Mouse (Mus musculus) embryo, embryonic 10.5 days (tissue): ENCODE measurements around the gene Tango2.

Source experiments
- DNase-seq: peaks from one replicate; pipeline ENCODE4 v3.0.0-alpha.2; 2015; ENCODE audit warnings: low spot score

The Tango2 gene

DNA sequence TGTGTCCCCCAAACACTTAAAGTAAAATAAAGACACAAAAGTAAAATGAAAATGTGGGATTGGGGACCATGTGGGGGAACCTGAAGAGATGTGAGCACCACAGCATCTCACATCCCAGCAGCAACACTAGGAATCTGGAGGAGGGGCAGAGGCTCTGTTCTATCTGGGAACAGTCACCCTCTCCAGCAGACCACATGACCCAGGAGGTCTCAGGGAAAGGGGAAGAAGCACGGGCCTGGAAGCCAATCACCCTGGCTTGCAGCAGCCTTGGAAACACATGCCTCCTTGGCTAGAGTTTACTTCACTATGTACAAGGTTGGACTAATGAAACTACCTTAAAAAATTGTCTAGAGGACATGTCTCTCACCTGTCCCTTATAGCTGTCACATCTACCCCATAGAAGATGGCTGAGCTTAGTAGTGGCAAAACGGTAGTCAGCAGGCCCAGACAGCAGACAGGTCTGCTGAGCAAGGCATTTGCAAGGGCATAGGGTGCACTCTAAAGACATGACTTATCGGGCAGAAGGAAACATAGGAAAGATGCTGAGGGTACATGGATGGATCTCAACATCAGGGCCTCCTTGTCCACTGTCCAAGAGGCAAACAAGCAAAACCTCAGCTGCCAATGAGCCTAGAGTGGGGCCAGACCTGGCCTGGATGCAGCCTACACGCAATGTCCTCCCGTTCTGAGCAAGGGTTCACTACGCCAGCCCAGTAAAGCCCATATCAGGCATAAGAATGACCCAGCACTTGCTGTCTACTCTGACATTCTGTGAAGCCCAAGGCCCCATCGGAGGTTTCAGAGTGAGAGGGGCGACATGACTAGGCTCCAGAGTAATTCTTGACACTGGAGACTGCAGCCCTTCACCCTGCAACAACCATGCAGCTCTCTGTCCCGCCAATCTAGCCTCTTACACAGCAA lies 5.0 kb downstream of the Tango2 start:
- DNase-seq = no peak

- DNase-seq = no peak
These were observed 5.8 kb downstream of the Tango2 start for GRCm38 (mm10) chr16:18342076-18342475.

DNA sequence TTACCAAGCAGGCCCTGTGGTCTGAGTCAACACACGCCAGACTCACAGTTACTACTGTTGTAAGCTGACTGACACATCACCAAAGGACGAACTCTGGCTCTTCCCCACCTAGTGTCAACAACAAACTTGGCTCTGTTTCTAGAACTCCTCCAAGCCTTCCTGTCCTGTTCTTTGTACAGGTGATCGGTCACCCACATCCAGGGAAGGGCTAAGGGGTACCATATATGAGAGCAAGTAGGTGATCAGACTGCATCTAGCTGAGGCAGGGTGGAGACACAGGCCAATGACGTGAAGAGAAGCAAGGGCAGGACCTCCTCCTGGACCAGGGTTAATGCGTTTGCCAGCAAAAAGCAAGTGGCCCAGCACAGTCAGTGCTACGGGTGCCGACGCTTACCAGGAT lies 6.3 kb downstream of the Tango2 start:
- no peak for DNase-seq

DNA sequence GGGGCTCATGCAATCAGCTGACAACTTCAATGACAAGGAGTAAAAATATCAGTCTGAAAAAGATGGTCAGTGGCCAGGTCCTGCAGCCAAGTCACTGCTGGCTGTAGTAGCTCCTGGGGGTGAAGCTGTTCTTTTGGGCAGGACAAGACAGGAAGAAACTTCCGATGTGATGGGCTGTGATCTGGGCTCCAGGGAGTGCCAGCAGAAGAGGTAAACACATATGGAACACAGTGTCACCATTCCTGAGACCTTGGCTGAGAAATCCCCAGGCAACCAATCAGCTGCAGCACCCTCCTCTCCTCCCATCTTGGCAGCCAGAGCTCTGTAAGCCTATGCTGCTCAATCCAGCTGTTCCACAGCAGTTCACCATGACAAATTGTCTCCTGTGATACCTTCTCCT lies 8.0 kb downstream of the Tango2 start:
- no peak for DNase-seq

- no peak for DNase-seq
These were observed 10.6 kb downstream of the Tango2 start for GRCm38 (mm10) chr16:18337261-18337660.

DNA sequence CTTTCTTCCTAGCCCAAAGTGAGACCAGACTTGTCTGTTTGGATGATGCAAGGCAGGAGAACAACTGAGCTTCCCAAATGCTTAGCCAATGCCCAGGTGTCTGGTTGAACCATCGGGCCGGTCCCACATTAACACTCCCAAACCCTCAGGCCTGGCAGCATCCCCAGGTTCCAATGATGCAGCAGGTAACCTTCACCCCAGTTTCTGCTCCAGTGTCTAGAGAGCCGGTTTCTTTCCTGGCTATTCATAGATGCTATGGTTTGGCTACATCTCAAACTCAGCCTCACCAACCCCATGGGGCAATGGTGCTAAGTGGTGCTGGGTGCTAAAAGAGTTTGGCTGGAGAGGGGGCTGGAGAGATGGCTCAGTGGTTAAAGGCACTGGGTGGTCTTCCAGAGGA lies 11.9 kb downstream of the Tango2 start:
- no peak for DNase-seq

- DNase-seq = no peak
These were observed 13.9 kb downstream of the Tango2 start for GRCm38 (mm10) chr16:18333976-18334375.

DNA sequence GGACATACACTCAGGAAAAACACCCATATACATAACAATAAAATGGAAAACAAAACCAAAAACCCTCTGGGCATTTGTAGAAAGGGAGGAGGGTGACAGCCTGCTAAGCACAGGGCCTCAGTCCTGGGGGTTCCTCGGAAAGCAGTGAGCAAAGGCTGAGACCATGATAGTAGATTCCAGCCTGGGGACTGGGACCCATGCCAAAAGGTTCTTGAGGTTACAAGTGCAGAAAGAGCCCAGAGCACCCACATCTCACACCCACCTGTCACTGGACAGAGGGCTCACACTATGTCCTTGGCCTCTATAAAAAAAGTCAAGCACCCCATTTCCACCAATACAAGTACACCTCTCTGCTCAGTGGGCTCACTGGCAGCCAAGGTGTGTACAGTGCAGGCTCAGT lies 19.4 kb downstream of the Tango2 start:
- no peak for DNase-seq

DNA sequence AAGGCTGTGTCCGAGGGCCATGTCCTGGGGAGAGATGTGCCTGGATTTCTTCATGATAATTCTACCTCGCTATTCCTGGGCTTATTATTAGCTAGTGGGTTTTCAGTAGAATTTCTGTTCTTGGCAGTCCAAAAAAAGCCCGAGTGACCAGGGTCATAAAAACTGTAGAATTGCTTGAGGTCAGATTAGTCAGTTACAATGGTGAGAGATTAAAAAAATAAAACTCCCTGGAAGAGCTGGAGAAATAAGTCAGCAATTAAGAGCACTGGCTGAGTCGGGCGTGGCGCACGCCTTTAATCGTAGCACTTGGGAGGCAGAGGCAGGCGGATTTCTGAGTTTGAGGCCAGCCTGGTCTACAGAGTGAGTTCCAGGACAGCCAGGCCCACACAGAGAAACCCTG lies 20.0 kb downstream of the Tango2 start:
- DNase-seq = no peak

DNA sequence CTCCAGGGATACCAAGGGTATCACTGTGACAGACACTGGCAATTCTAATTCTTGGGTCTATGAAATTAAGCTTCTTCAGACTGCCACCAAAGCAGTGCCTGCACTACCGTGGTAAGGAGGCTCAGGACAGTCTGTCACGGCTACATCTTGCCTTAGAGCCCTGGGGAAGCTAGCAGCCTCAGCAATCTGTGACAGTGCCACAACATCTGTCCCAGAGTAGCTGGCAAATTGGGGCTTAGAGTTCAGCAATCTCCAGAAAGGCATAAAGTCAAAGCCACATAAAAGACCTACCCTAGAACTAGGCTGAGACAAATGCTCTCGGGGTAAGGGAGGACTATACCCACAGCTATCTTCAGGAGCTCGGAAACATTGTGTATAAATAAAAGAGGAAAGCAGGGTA lies 22.2 kb downstream of the Tango2 start:
- no peak for DNase-seq

GRCm38 (mm10) chr16:18324031-18324430 lies 23.9 kb downstream of the Tango2 start:
- DNase-seq = no peak

DNA sequence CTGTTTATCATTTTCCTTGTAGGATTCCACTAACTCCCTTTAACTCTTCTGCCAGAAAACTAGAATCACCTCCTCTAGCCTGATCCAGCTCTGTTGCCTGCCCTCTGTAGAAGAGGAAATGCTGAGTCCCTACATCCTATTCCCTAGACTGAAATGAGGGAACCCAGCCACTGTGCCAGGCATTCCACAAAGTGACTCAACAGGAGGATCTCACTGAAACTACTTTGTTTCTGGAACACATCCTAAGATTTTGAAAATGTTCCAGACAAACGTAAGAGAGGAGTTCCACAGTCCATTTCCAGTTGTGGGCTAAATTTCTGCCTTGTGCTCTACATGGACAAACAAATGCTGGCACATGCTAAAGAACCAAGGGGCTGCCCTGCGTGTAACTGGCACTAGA lies 24.4 kb downstream of the Tango2 start:
- no peak for DNase-seq

GRCm38 (mm10) chr16:18321443-18321842 lies 26.5 kb downstream of the Tango2 start:
- DNase-seq = no peak

GRCm38 (mm10) chr16:18318992-18319391 lies 28.9 kb downstream of the Tango2 start:
- no peak for DNase-seq

GRCm38 (mm10) chr16:18308159-18308558 lies 39.7 kb downstream of the Tango2 start:
- no peak for DNase-seq

GRCm38 (mm10) chr16:18289614-18290013 lies 58.3 kb downstream of the Tango2 start:
- peak; percentile 24 for DNase-seq

GRCm38 (mm10) chr16:18289067-18289588 lies 58.8 kb downstream of the Tango2 start, which contains the start of gene Dgcr8:
Gene Dgcr8 (minus strand): TSS chr16:18289246.
- DNase-seq = peak; percentile 99

DNA sequence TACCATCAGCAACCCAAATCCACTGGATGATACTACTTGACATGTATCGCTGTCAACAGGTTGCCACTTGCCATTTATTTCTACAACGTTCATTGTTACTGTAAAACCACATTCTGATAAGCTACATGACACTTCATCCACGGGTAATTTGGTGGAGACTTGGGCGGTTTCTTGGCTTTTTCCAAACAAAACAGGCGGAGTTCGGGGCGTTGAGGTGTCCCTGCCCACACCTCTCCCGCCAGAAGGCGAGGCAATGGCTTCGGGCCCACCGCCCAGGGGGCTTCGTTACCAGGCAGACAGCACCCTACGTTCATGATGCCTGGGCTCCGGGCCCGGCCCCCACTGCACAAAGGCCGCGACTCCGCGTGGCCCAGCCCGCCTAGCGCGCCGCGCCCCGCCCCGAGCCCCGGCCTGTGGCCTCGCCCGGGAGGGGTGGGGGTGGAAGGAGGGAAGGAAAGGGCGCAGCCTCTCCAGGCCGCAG lies 59.3 kb downstream of the Tango2 start:
- DNase-seq = no peak

DNA sequence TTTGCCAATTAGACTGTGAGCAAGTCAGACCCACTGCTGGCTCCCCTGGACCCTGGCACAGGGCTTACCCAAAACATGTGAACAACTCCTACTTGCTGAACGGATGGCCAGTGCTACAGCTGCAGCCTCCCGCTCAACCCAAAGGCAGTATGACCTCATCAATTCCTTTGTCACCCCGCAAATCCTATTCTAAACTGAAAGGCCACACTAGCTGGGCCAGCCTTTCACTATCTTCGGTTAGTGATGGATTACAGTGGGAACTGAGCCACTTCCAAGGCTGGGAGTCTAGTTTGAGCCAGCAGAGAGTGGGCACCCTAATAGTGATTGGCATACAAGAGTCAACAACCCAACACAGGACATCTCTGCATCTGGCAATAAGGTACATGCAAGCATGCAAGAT lies 59.7 kb downstream of the Tango2 start:
- DNase-seq = peak; percentile 46

- no peak for DNase-seq
These were observed 72.7 kb downstream of the Tango2 start for GRCm38 (mm10) chr16:18275166-18275565.

- DNase-seq = peak; percentile 45
These were observed 79.7 kb downstream of the Tango2 start for GRCm38 (mm10) chr16:18268182-18268581.

GRCm38 (mm10) chr16:18265024-18265423 lies 82.9 kb downstream of the Tango2 start:
- DNase-seq = no peak

DNA sequence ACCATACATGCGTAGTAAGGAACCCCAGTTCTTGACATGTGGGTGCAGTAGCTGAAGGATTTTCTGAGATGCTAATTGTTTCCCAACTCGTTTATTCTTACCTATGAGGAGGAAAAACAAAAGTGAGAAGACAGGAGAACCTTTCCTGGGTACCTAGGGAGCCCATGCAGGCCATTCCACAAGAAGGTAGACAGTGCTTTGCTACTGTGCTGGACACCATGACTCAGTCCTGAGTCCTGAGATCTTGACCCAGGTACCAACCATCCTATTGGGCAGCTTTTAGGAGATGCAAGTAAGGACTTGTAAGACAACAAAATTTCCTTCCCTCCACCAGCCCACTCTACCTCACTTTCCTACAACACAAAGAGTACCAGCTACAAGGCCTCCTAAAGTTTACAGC lies 89.7 kb downstream of the Tango2 start, which contains the start of gene Gm49776:
Gene Gm49776, minus strand, starts transcription at position 101 of the 400 bp plus-strand sequence.
- no peak for DNase-seq
